Mouse (Mus musculus) heart, postnatal 4 days (tissue): ENCODE measurements around the gene Pgf. TPM values are rescaled to one million over a fixed set of nuclear protein-coding genes. Genes with fewer than 3 reads are reported as not detected.
"Not testable (repeated sequence)": the region's sequence is repeated elsewhere in the genome, so short reads cannot be mapped to it uniquely, and the experiment has no call there.

ENCODE experiments used
- DNase-seq: peaks from one replicate; pipeline ENCODE4 v3.0.0; 2021
- total RNA-seq, 2 experiments: library from RNA; stranded (reverse); gene quantifications; 2 replicates each; pipeline ENCODE4 v1.2.3; 2021

Pgf gene
- total RNA-seq, 2 experiments from 2014 or later, result 3.7 to 4.9 TPM

GRCm38 (mm10) chr12:85156324-85156723 lies 21.3 kb downstream of the Pgf start:
- DNase-seq, result no peak

GRCm38 (mm10) chr12:85153011-85153410 lies 24.6 kb downstream of the Pgf start:
- no peak for DNase-seq

DNA sequence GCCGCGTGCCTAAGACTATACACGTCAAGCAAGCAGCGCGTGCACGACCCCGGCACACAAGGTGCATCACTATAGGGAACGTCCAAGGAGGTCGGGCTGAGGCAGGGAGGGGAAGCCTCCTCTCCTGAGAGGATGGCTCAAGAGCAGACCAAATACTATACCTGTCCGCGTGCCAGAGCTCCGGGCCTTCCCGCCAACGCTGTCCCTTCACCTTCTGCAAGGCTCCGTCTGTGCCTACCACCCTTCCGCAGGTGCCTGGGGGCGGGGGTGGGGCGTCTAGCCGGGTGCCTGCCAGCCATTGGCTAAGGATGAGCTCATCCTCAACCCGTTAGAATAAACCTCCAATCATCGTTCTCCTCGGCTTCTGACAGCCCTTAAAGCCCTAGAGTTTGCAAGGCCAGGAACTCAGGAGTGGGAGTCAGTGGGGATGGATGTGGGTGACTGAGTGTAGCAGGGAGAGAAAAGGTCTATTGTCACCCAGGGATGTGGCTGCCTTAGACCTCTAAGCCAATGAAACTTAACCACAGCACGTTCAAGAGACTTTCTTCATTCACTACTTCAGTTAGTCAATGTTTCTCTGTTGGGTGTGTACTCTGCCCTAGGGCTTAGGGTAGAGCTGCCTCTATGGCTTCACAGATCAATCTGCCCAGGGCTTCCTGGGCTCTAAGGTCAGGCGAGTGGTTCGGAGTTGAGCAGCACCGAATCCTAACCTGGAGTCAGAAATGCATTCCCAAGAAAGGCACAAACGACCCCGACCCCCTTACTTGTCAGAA lies 26.4 kb downstream of the Pgf start, which contains the start of gene Rps6kl1:
TSS of gene Rps6kl1 (minus strand) at position 263 of the 773 bp plus-strand sequence.
- no peak for DNase-seq

- DNase-seq, result no peak
Measured at GRCm38 (mm10) chr12:85150321-85151001, 27.1 kb downstream of the Pgf start.

GRCm38 (mm10) chr12:85146881-85147280 lies 30.7 kb downstream of the Pgf start:
- no peak for DNase-seq

DNA sequence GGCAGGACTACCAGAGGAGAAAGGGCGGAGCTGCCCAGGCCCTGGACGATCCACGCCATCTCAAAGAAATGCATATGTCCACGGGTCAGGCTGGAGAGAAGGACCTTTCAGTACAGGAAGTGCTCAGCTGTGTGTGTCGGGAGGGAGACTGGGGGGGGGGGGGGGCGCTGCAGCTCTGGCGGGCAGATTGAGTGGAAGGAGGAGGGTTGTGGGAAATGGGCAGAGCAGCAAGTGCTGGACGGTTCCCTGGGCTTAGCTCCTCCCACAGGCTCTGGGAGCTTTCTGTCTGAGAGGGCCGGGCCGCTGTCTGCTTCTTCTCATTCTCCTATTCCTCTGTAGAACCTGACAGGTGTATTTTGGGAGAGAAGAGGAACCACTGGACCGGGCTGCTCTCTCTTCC lies 31.2 kb downstream of the Pgf start:
- no peak for DNase-seq

- peak; percentile 72 for DNase-seq
Measured at GRCm38 (mm10) chr12:85145630-85146029, 32.0 kb downstream of the Pgf start.

GRCm38 (mm10) chr12:85144821-85145220 lies 32.8 kb downstream of the Pgf start:
- DNase-seq, result no peak

GRCm38 (mm10) chr12:85144276-85144675 lies 33.3 kb downstream of the Pgf start:
- DNase-seq, result not testable (repeated sequence)

DNA sequence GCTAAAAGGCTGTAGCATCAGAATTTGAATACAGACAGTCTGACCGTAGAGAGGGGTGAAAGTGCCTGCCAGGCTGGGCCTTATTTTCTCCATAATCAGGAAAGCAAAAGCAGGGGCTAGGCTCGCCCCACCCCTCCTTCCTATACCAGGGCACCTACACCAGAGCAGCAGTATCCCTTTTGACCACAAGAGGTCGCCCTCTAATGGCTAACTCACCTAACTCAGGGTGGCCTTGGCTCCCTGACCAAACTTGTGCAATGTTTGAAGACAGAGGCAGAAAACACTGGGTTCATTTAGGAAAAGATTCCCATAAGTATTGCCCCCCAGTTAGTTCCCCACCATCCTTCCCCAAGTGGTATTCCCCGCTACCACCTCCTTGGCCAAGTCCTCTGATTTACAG lies 34.8 kb downstream of the Pgf start:
- peak; percentile 93 for DNase-seq

GRCm38 (mm10) chr12:85141096-85141495 lies 36.5 kb downstream of the Pgf start:
- no peak for DNase-seq

DNA sequence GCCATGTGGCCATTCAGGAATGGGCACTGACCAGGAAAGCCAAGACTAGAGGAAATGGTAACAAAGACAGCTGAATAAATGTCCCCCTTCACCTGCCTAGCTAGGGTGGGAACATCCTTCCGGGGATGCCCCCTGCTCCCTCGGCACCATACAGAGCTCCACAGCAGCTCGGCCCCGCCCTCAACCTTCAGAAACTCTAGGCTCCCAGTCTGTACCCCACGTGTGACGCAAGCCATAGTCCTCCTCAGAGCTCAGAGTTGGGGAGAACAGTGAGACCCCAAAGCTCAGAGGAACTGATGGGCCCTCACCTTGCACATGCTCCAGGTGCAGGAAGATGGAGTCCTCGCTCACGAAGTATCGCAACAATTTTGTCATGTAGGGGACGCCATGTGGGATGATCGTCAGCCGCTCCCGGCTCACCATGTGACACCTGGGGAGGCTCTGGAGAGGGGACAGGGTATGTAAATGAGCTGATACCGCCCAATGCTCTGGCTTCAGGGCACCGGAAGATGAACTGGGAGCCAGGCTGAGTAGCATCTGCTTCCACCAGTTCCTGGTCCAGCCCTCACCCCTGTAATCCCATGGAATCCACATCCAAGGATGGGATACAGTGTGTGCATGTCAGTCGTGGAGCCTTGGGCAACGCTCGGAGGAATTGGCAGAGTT lies 37.4 kb downstream of the Pgf start:
- no peak for DNase-seq

DNA sequence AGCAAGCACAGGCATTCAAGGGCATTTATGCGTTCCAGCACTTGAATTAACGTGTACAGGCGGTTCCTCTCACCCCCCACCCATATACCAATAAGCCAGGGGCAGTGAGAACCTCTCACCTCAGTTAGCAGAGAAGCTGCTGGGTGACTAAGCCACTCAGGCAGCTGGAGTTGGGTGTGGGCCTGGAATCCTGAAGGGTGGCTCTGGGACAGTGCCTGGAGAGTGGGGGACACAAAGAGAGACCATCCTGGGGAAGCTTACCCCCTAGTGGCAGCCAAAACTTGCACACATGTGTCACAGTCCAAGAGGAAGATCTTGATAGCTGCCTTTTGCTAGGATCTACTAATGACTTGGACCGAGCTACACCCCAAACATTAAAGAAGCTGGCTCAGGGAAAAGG lies 41.0 kb downstream of the Pgf start:
- no peak for DNase-seq

- DNase-seq, result peak; percentile 40
Measured at GRCm38 (mm10) chr12:85135513-85136470, 41.8 kb downstream of the Pgf start.

DNA sequence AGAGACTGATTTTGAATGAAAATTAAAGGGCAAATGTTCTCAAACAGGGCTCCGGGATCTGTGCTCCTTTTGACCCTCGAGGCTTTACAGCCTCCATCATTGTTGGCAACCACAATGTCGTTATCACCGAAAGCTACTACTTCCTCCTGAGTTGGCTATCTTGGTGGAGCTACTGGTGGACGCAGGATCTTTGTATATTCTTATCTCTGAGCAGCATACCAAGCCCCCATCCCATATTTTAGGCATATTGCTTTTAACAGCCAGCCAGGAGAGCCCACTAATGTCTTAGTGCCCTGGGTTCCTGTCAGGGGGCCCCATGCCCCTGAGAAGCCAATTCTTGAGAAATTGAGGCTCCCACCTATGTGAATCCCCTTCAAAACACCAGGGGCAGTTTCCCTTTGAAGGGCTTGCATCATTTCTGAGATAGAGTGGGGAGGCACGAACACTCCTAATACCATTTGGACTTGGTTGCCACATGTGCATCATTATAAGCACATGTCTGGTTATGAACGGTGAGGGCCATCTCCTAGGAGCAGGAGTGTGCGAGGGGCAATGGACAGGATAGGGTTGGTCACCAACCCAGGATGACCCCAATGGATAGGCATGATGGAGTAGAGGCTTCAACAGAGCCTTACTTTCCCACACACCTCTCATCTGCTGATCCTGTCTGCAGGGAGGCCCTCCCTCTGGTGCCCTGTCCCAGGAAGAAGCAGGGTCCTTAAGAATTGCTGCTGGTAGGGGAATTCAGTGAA lies 43.4 kb downstream of the Pgf start:
- DNase-seq, result no peak

DNA sequence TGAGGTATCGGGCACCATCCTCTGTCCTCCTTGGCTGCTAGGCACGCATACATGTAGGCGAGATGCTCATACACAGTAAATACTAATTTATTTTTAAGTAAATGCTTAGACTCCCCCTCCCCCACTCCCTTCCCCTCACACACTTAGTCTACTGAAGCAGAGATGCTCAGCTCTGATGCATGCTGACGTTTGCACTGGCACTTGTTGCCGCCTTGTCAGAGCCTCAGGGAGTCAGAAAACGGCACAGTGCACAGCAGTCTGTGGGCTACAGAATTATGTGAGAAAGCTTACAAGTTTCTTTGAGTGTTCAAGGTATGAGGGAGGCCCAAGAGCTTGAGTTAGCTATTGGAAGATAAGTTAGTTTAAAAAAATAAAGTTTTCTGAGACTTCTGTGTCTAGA lies 46.2 kb downstream of the Pgf start:
- no peak for DNase-seq

GRCm38 (mm10) chr12:85129426-85129978 lies 48.1 kb downstream of the Pgf start:
- no peak for DNase-seq

- no peak for DNase-seq
Measured at GRCm38 (mm10) chr12:85126986-85127603, 50.5 kb downstream of the Pgf start.

- no peak for DNase-seq
Measured at GRCm38 (mm10) chr12:85124751-85125150, 52.8 kb downstream of the Pgf start.

GRCm38 (mm10) chr12:85123645-85124044 lies 53.9 kb downstream of the Pgf start:
- DNase-seq, result no peak

GRCm38 (mm10) chr12:85123108-85123530 lies 54.5 kb downstream of the Pgf start:
- no peak for DNase-seq
